Mouse (Mus musculus) G1E (cell line): Measurements from ENCODE around the gene Gstm3.

Experiments
- CTCF ChIP-seq: IDR thresholded peaks from 2 replicates; pipeline ENCODE4 v1.5.1; 2012; ENCODE audit warnings: low read depth, low read length, inconsistent platforms, mixed read lengths
- GATA1 ChIP-seq: IDR thresholded peaks from 2 replicates; pipeline ENCODE4 v1.6.1; 2012; ENCODE audit warnings: borderline replicate concordance, low read length, inconsistent platforms, mixed read lengths
- GATA2 ChIP-seq: IDR thresholded peaks from 2 replicates; pipeline ENCODE4 v1.6.1; 2012; ENCODE audit warnings: low read depth, low read length, inconsistent platforms, borderline replicate concordance
- POLR2AphosphoS5 ChIP-seq: IDR thresholded peaks from 2 replicates; pipeline ENCODE4 v1.6.1; 2012; ENCODE audit warnings: low read depth, low read length, inconsistent platforms; ENCODE audit not compliant: insufficient replicate concordance
- TAL1 ChIP-seq: conservative IDR thresholded peaks from 2 replicates; pipeline ENCODE4 v1.6.1; 2012; ENCODE audit warnings: low read depth, low read length, inconsistent platforms, mixed read lengths

DNA sequence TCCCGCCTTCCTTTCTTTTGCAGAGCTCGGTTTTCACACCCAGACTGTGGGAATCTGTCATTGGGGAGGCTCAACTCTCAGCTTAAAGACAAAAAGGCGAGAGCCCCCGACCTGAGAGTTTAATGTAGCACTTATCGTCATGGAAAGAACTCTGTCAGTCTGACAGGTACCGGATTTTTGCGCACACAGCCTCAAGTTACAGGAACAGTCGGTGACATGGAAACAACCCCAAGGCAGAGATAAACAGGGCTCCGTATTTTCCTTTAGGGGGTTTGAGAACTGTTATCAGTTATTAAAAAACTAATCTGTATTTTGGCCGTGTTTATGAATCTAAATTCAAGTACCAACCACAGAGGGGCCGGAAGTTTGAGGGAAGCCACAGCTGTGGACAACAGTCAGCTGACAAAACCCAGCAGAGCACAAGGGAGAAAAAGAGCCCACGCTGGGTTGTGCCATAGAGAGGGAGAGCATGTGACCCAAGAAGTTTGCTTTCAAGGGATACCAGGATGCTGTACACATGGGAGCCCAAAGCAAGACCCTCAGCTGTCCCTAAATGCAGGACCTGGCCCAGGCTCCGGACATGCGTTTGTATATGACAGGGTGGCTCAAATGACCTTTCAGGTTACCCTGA, 49.2 kb upstream of the Gstm3 start:
- TF ChIP-seq CTCF (no peak), POLR2AphosphoS5 (no peak), TAL1 (no peak), GATA1 (no peak), GATA2 (no peak)
